Mouse (Mus musculus) embryonic facial prominence, embryonic 13.5 days (tissue): ENCODE data around the gene Ly6g5c. TPM values are rescaled to one million over a fixed set of nuclear protein-coding genes. Genes with fewer than 3 reads are reported as not detected.
A peak's percentile ranks its signal among the peaks of the same experiment; 100 is the strongest.
"Not testable (repeated sequence)": the region's sequence is repeated elsewhere in the genome, so short reads cannot be mapped to it uniquely, and the experiment has no call there.

Source experiments
- ATAC-seq: fragments of 200-750 bp; cut with Nextera tagmentation; 2 replicates; pipeline ENCODE4 v1.8.0; 2017; ENCODE audit warnings: low read depth; ENCODE audit not compliant: insufficient number of reproducible peaks, insufficient read depth, low FRiP score, low TSS enrichment
- H3K27ac ChIP-seq: fragments of 300-500 bp; sonication (generic); 2 replicates; pipeline ENCODE4 v1.5.1; 2015; ENCODE audit warnings: moderate library complexity, mild to moderate bottlenecking, inconsistent platforms
- H3K27me3 ChIP-seq: fragments of 300-500 bp; sonication (generic); 2 replicates; pipeline ENCODE4 v1.6.1; 2015; ENCODE audit warnings: mild to moderate bottlenecking, inconsistent platforms
- H3K36me3 ChIP-seq: fragments of 300-500 bp; sonication (generic); 2 replicates; pipeline ENCODE4 v1.6.1; 2015; ENCODE audit warnings: mild to moderate bottlenecking, inconsistent platforms
- H3K4me1 ChIP-seq: fragments of 300-500 bp; sonication (generic); 2 replicates; pipeline ENCODE4 v1.6.1; 2015; ENCODE audit warnings: inconsistent platforms
- H3K4me2 ChIP-seq: fragments of 300-500 bp; sonication (generic); 2 replicates; pipeline ENCODE4 v1.6.1; 2015; ENCODE audit warnings: moderate library complexity, mild to moderate bottlenecking, inconsistent platforms
- H3K4me3 ChIP-seq: fragments of 300-500 bp; sonication (generic); 2 replicates; pipeline ENCODE4 v1.5.1; 2015; ENCODE audit warnings: mild to moderate bottlenecking, inconsistent platforms
- H3K9ac ChIP-seq: fragments of 300-500 bp; sonication (generic); 2 replicates; pipeline ENCODE4 v1.6.1; 2015; ENCODE audit warnings: mild to moderate bottlenecking, inconsistent platforms
- H3K9me3 ChIP-seq: fragments of 300-500 bp; sonication (generic); 2 replicates; pipeline ENCODE4 v1.6.1; 2016; ENCODE audit warnings: inconsistent platforms
- WGBS: fragments of 180-500 bp; shearing (Covaris S2); methylation state at CpG from one replicate; pipeline ENCODE4 v1.1.7; 2015; ENCODE audit warnings: mixed read lengths; 5-methylcytosine and 5-hydroxymethylcytosine counted together
- polyA plus RNA-seq: library from polyadenylated mRNA; unstranded; fragments of >200 nt; fragmentation: Nextera tagmentation; extraction: Ambion mirVana; gene quantifications from 2 replicates; pipeline ENCODE4 v1.2.1, GENCODE M21; 2015

The Ly6g5c gene
- polyA plus RNA-seq, 1 experiment from 2014 or later, result not detected

GRCm38 (mm10) chr17:35121143-35121799, 13.2 kb downstream of the Ly6g5c start, which contains the start of gene Gpank1:
Gene Gpank1, plus strand, starts transcription at chr17:35121455.
- Histone ChIP-seq H3K4me1 (peaks cover 26% of the 10 kb centered on the region), H3K9ac (peak within 1 kb of the TSS; percentile 95), H3K27me3 (no peaks in the 10 kb centered on the region), H3K9me3 (no peaks in the 10 kb centered on the region), H3K4me2 (peak within 1 kb of the TSS; percentile 94), H3K36me3 (peaks cover 46% of the 10 kb centered on the region), H3K4me3 (peak within 1 kb of the TSS; percentile 94), H3K27ac (peak within 1 kb of the TSS; percentile 93)
- peak; percentile 89 for ATAC-seq
- WGBS, result under 1% methylated on average over 50 of the region's 50 CpGs

GRCm38 (mm10) chr17:35121871-35122303, 13.8 kb downstream of the Ly6g5c start, which contains the start of gene Csnk2b:
Gene Csnk2b, minus strand, starts transcription at chr17:35122053.
- Histone ChIP-seq H3K27me3 (no peaks in the 10 kb centered on the region), H3K9me3 (no peaks in the 10 kb centered on the region), H3K27ac (peak within 1 kb of the TSS; percentile 93), H3K36me3 (peaks cover 42% of the 10 kb centered on the region), H3K4me1 (peaks cover 31% of the 10 kb centered on the region), H3K4me2 (peak within 1 kb of the TSS; percentile 94), H3K4me3 (peak within 1 kb of the TSS; percentile 94), H3K9ac (peak within 1 kb of the TSS; percentile 95)
- WGBS, result under 1% methylated on average over 19 of the region's 19 CpGs
- no peak for ATAC-seq

GRCm38 (mm10) chr17:35123287-35123686, 15.2 kb downstream of the Ly6g5c start:
- peaks cover 37% of the 10 kb centered on the region for H3K36me3 ChIP-seq
- not testable (repeated sequence) for H3K4me2 ChIP-seq, H3K9me3 ChIP-seq, H3K27me3 ChIP-seq, H3K27ac ChIP-seq, H3K4me3 ChIP-seq, ATAC-seq, H3K9ac ChIP-seq
- peaks cover 40% of the 10 kb centered on the region for H3K4me1 ChIP-seq
- WGBS, result 90% methylated on average over 9 of the region's 9 CpGs

GRCm38 (mm10) chr17:35124261-35124896, 16.3 kb downstream of the Ly6g5c start:
- not testable (repeated sequence) for ATAC-seq, H3K4me2 ChIP-seq, H3K27me3 ChIP-seq, H3K27ac ChIP-seq, H3K9me3 ChIP-seq, H3K9ac ChIP-seq, H3K4me3 ChIP-seq
- WGBS, result 95% methylated on average over 12 of the region's 12 CpGs
- Histone ChIP-seq H3K4me1 (peaks cover 40% of the 10 kb centered on the region), H3K36me3 (peaks cover 36% of the 10 kb centered on the region)

- peaks cover 35% of the 10 kb centered on the region for H3K4me1 ChIP-seq
- no peak for ATAC-seq
- 95% methylated on average over 1 of the region's 1 CpGs for WGBS
- peaks cover 37% of the 10 kb centered on the region for H3K36me3 ChIP-seq
- peak overlapping the region; percentile 83; the same call in 1 of the 2 replicates for H3K4me2 ChIP-seq
- no peaks in the 10 kb centered on the region for H3K9me3 ChIP-seq
- no peak overlapping the region for H3K27ac ChIP-seq
- H3K4me3 ChIP-seq, result no peak overlapping the region; the same call in 1 of the 2 replicates
- H3K9ac ChIP-seq, result peak overlapping the region; percentile 89
- H3K27me3 ChIP-seq, result no peaks in the 10 kb centered on the region
Observed at GRCm38 (mm10) chr17:35125081-35125480, 17.0 kb downstream of the Ly6g5c start.

GRCm38 (mm10) chr17:35125578-35125977, 17.5 kb downstream of the Ly6g5c start:
- WGBS, result 29% methylated on average over 6 of the region's 6 CpGs
- Histone ChIP-seq H3K9ac (peak overlapping the region; percentile 89), H3K36me3 (peaks cover 41% of the 10 kb centered on the region), H3K9me3 (no peaks in the 10 kb centered on the region), H3K27ac (peak overlapping the region; percentile 88; the same call in 1 of the 2 replicates), H3K27me3 (no peaks in the 10 kb centered on the region), H3K4me3 (peak overlapping the region; percentile 82), H3K4me1 (peaks cover 31% of the 10 kb centered on the region), H3K4me2 (peak overlapping the region; percentile 83)
- ATAC-seq, result no peak

GRCm38 (mm10) chr17:35126206-35126611, 18.1 kb downstream of the Ly6g5c start, which contains the start of gene D17H6S53E:
Gene D17H6S53E, plus strand, starts transcription at chr17:35126373.
- Histone ChIP-seq H3K27ac (peak within 1 kb of the TSS; percentile 88), H3K4me2 (peak within 1 kb of the TSS; percentile 83), H3K9ac (peak within 1 kb of the TSS; percentile 89), H3K4me1 (peaks cover 31% of the 10 kb centered on the region), H3K36me3 (peaks cover 45% of the 10 kb centered on the region), H3K9me3 (no peaks in the 10 kb centered on the region), H3K4me3 (peak within 1 kb of the TSS; percentile 82), H3K27me3 (no peaks in the 10 kb centered on the region)
- WGBS, result under 1% methylated on average over 36 of the region's 36 CpGs
- ATAC-seq, result peak; percentile 70; the same call in 1 of the 2 replicates

GRCm38 (mm10) chr17:35127017-35127416, 18.9 kb downstream of the Ly6g5c start:
- Histone ChIP-seq H3K4me2 (peak overlapping the region; percentile 83), H3K4me1 (peaks cover 30% of the 10 kb centered on the region), H3K9ac (peak overlapping the region; percentile 89), H3K27me3 (no peaks in the 10 kb centered on the region), H3K27ac (peak overlapping the region; percentile 88; the same call in 1 of the 2 replicates), H3K4me3 (peak overlapping the region; percentile 82), H3K9me3 (no peaks in the 10 kb centered on the region), H3K36me3 (peaks cover 45% of the 10 kb centered on the region)
- ATAC-seq, result no peak
- 67% methylated on average over 13 of the region's 13 CpGs for WGBS

- no peaks in the 10 kb centered on the region for H3K27me3 ChIP-seq
- H3K36me3 ChIP-seq, result peaks cover 38% of the 10 kb centered on the region
Observed at GRCm38 (mm10) chr17:35128996-35129395, 20.9 kb downstream of the Ly6g5c start.

GRCm38 (mm10) chr17:35131038-35131437, 23.0 kb downstream of the Ly6g5c start:
- ATAC-seq, result no peak
- 90% methylated on average over 8 of the region's 8 CpGs for WGBS
- H3K4me1 ChIP-seq, result peaks cover 14% of the 10 kb centered on the region

More at GRCm38 (mm10) chr17:35128996-35129395, 20.9 kb downstream of the Ly6g5c start:
- H3K27ac ChIP-seq, result no peak overlapping the region
- no peak overlapping the region for H3K9ac ChIP-seq
- no peak for ATAC-seq
- peaks cover 23% of the 10 kb centered on the region for H3K4me1 ChIP-seq
- H3K4me2 ChIP-seq, result no peak overlapping the region
- H3K9me3 ChIP-seq, result no peaks in the 10 kb centered on the region
- WGBS, result 77% methylated on average over 11 of the region's 11 CpGs
- no peak overlapping the region for H3K4me3 ChIP-seq

GRCm38 (mm10) chr17:35131500-35132173, 23.6 kb downstream of the Ly6g5c start, which contains the start of gene Apom:
Gene Apom, minus strand, starts transcription at chr17:35132050.
- WGBS, result 75% methylated on average over 15 of the region's 15 CpGs

More at GRCm38 (mm10) chr17:35131038-35131437, 23.0 kb downstream of the Ly6g5c start:
- Histone ChIP-seq H3K27ac (no peak overlapping the region), H3K27me3 (no peaks in the 10 kb centered on the region), H3K4me2 (no peak overlapping the region), H3K36me3 (peaks cover 29% of the 10 kb centered on the region), H3K9me3 (no peaks in the 10 kb centered on the region), H3K4me3 (no peak overlapping the region), H3K9ac (no peak overlapping the region)

More at GRCm38 (mm10) chr17:35131500-35132173, 23.6 kb downstream of the Ly6g5c start, which contains the start of gene Apom:
- ATAC-seq, result no peak
- H3K27me3 ChIP-seq, result no peaks in the 10 kb centered on the region
- no peak within 1 kb of the TSS for H3K9ac ChIP-seq
- H3K27ac ChIP-seq, result no peak within 1 kb of the TSS
- H3K9me3 ChIP-seq, result no peaks in the 10 kb centered on the region
- peaks cover 29% of the 10 kb centered on the region for H3K36me3 ChIP-seq
- H3K4me2 ChIP-seq, result no peak within 1 kb of the TSS
- no peak within 1 kb of the TSS for H3K4me3 ChIP-seq
- peaks cover 18% of the 10 kb centered on the region for H3K4me1 ChIP-seq
